Mouse (Mus musculus) right cerebral cortex, postnatal 36 days (tissue): ENCODE measurements at regions not wholly inside any gene's neighbourhood (a gene's known extent, or its start where the extent isn't known, plus 50 kb on each side); places are given as distances from the start of the nearest gene placed in this dataset.

ENCODE experiments used
- DNase-seq, 2 experiments: peaks; one replicate each; pipeline ENCODE4 v3.0.0; 2022; ENCODE audit warnings: low spot score in 2 of 2, mixed read lengths in 1 of 2

GRCm38 (mm10) chr14:99431697-99432096 is 133.2 kb downstream of the Klf5 start:
- no peak for DNase-seq

DNA sequence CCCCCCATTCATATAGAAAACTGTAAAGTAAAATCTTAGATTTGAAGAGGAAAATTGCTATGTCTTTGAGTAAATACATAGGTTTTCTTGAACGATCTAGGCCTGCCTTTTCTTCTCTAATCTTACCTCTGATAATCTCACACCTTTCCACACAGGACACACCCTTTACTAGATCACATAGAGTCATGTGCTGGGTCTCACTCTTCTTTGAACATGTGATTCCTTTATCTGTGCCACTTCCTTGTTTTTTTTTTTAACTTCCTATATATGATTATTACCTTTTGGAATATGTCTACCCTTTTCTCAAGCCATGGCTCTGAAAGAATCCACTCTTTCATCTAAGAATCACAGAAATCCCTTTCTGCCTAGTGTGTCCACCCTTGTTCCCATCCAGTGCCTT is 136.2 kb downstream of the Klf5 start:
- DNase-seq: no peak

DNA sequence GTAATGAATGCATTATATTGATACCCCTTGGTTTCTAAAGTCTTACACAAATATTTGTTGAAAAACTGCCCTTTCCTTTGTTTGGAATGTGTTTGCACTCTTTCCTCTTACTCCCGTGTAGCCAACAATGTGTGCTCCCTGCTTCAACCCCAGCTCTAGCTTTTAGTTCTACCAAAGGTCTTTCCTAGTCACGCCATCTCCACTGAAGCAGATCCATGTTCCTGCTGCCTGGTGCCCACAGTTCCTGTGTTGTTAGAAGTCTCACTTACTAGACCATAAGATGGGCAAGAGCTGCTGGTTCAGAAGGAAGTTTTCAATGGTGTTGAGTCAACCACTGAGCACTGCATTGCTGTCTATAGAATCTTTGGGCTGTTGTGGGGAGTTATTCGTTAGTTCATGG is 137.0 kb downstream of the Klf5 start:
- DNase-seq: no peak

- no peak for DNase-seq
Observed at GRCm38 (mm10) chr14:99436051-99436450, 137.6 kb downstream of the Klf5 start.

DNA sequence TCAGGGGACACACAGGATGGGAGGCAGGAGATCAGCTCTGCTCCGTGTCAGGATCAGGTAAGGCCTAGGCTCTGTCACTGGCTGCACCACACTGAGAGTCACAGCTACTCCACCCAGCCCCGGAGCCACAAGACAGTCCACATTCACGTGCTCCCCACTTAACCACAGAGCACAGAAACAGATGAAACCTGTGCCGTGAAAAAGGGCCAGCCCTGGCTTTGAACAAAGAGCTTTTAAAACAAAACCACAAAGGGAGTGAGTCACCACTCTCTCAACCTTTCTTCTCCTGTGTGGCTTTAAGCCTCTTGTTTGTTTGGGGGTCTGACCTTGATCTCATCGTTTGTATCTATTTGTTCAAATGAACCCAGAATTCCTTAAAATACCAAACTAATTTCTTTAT is 150.6 kb downstream of the Klf5 start:
- DNase-seq: no peak

DNA sequence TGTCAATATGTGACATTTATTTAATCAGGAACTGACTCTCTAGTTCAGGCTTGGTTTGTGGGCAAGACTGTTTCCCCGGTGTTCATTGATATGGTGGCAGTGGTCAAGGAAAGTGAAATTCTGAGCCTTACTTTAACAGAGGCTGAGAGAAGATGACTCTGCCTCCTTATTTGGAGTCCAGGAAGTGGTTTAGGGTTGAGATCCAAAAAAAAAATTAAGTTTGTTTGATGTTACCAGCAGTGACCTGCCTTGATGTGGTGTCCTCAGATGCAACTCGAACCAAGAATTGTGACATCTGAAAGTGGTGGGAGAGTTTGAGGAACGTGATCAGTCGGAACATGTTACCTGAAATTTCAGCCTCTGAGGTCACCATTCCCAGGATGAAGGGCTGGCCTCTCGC is 151.4 kb downstream of the Klf5 start:
- no peak for DNase-seq

GRCm38 (mm10) chr14:99451110-99451795 is 152.8 kb downstream of the Klf5 start:
- no peak for DNase-seq

- no peak for DNase-seq
Observed at GRCm38 (mm10) chr14:99453916-99454315, 155.4 kb downstream of the Klf5 start.

GRCm38 (mm10) chr14:99456555-99456954 is 158.1 kb downstream of the Klf5 start:
- DNase-seq: no peak

DNA sequence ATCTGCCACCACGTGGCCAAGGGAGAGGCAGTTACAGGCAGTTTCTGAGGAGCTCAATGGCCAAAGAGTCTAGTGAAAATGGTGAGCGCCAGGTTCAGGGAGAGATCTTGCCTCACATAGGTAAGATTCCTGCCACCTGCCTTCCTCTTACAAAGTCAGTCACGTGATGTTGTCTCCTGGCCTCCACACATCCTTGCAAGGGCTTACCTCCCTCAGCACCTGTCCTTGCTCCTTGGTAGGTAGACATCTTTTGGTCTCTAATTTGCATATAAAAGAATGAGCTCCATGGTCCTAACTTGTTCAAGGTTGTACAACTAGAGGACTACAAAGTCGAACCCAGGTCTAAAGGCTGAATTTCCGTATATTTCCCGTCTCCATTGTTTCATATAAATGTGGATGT is 159.1 kb downstream of the Klf5 start:
- no peak for DNase-seq

- no peak for DNase-seq
Observed at GRCm38 (mm10) chr14:99472111-99472510, 173.6 kb downstream of the Klf5 start.

GRCm38 (mm10) chr14:99475271-99475670 is 176.8 kb downstream of the Klf5 start:
- no peak for DNase-seq

DNA sequence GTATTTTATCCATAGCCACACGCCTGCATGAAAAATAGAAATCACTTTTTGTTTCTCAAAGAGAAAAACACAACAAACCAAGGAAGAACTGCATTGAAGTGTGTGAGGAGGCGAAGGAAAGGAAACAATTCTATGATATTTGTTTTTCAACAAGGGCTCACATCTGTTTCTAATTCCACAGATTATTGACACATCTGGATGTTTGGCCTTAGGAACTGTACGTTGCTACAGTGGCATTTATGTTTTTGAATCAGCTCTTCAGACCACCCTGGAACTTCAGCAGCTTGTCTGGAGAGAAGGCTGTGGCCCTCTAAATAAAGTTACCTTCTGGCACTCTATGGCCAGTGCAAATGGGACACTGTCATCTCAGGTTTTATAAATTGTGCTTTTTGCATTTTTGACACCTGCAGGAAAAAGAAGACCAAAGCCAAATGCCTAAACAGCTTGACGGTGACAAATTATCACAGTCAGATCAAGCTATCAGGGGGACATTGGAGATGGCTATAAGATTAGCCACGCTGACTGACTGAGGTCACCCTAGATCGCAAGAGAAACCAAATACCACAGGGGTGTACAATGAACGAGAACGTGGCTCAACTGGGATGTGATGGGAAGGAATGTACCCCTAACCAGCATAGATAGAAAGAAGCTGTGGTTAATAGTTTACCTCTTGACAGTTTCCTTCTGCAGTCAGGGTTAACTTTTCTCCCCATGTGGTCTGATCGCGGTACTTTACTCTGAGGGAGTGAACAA is 182.0 kb downstream of the Klf5 start:
- no peak for DNase-seq

- no peak for DNase-seq
Observed at GRCm38 (mm10) chr14:99487981-99488380, 189.5 kb downstream of the Klf5 start.

GRCm38 (mm10) chr14:99493197-99493596 is 194.7 kb downstream of the Klf5 start:
- DNase-seq: no peak

DNA sequence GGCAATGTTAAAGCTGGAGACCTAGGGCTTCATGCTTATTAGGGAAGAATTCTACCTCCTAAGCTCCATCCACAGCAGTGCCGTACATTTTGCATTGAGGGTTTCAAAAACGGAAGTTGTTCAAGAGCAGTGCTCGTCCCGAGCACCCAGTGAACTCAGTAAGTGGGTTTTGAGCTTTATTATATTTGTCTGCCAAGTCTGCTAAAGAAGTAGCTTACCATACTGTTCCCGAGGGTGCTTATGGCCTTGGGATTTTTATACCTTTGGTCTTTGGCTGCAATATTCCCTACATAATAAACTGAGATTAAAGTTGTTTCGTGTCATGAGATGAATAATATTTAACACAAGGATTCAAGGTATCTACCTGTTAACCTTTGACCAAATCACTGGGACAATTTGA is 195.2 kb downstream of the Klf5 start:
- DNase-seq: no peak

DNA sequence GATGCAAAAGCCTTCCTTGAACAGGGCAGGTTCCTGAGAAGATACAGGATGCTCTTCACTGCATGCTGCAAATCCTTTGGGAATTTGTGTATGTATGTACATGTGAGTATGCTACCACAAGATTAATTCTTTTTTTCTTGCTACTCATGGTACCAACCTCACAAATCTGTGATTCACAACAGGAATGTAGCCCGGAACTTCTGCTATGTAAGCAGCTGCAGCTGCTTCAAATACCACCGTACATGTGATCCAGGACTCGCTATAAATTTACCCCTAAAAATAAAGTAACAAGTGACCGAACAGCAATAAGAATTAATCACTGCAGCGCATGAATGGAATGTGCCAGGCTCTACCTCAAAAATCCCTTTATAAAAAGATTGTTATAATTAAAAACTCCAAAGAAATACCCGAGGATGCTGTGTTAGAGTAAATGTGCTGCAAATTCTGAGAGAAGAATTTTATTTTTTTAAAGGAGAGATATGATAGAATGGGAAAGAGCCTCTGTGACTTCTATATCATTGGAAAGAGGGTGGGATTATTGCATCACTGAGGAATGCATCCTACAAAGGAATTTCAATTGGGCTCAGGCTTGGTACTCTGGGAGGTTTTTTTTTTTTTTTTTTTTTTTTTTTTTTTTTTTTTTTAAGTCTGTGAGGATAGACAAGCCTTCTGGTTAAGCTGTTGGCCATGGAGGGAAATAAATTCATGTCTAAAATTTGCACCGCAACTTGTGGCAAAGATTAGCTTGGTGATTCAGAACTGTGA is 201.2 kb downstream of the Klf5 start:
- no peak for DNase-seq

DNA sequence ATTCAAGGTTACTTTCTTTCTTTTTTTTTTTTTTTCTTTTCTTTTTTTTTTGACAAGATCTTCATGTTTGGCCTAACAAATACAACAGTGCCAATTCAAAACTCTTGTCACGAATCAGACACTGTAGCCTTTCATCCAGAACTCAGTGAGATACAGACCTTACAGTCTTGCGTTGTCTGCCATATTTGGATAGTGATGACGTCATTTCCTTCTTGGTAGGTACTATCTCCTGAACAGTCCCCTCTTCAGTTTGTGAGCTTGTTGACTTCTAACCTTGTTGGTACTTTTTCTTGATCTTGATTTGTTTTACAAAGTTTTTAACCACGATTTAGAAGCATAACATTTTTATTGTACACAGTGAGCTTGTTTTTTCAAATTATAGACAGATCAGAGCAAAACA is 206.4 kb downstream of the Klf5 start:
- no peak for DNase-seq

- no peak for DNase-seq
Observed at GRCm38 (mm10) chr14:99509696-99510536, 211.4 kb downstream of the Klf5 start.

DNA sequence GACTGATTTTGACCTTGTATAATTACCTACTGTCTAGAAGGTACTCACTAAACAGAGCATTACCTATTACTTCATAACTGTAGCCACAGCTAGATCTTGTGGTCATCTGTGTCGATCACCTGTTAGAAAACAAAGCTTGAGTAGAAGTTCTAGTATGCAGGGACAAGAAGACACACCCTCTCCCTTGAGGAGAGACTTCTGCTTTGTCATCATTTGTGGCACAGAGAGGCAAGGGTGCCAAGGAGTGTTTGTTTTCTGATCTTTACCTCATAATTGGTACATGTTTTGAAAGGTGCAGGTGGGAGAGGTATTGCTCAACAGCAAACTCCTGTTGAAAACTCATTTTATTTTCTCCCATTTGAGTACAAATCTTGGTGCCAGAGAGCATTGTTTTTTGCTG is 217.0 kb downstream of the Klf5 start:
- no peak for DNase-seq

DNA sequence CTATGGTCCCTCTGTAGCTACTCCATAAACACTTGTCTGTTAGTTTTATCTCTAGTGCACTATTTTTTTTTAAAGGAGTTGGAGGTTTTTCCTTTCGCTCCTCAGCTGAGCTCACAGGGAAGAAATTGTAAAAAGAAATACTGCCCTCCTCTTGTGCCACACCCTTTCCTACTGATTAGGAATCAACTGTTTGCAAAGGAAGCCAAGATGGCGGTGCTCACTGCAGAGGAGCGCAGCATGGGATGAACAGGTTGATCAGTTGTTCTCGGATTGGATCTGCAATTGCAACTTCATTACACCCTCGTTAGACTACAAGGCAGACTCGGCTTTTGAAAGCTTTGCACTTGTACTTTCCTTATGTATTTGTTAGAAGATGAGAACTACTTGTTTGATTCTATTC is 218.2 kb downstream of the Klf5 start:
- DNase-seq: no peak

- no peak for DNase-seq
Observed at GRCm38 (mm10) chr14:99520343-99520742, 221.9 kb downstream of the Klf5 start.
